13 mouse cellular contexts compared by ENCODE assay signal in genomic region chr7:4063013-4063412, GRCm38 (mm10). TPM values are rescaled to one million over a fixed set of nuclear protein-coding genes. Genes with fewer than 3 reads are reported as not detected.
DNase-seq lines count a peak whose midpoint lies in the region; ATAC-seq lines count a peak whose summit lies in the region.
"Had no signal": no experiment of that assay in that cellular context is flagged by ENCODE, and none has a peak within 500 bp of the region (broad histone marks: within the 10 kb centered on the region; RNA-seq: fewer than 3 reads in every experiment).

Gene Lair1, minus strand, starts transcription at chr7:4063204.

- 25% methylated on average over 2 of the region's 2 CpGs for WGBS in liver, embryonic 12.5 days (ENCODE audit: insufficient replicate concordance)
- 80% methylated on average over 2 of the region's 2 CpGs for WGBS in forebrain, embryonic 13.5 days

- H3K36me3 ChIP-seq in liver, embryonic 12.5 days = no peaks in the 10 kb centered on the region
- H3K36me3 ChIP-seq in forebrain, embryonic 13.5 days (ENCODE audit: poor library complexity, severe bottlenecking) = no peaks in the 10 kb centered on the region
- H3K36me3 ChIP-seq: hindbrain, embryonic 10.5 days; limb, embryonic 12.5 days had no signal

- no peaks in the 10 kb centered on the region for H3K27me3 ChIP-seq in liver, embryonic 12.5 days (replicated peaks)
- no peaks in the 10 kb centered on the region for H3K27me3 ChIP-seq in forebrain, embryonic 13.5 days
- H3K27me3 ChIP-seq: limb, embryonic 12.5 days had no signal

- no peak within 1 kb of the TSS for H3K9ac ChIP-seq in liver, embryonic 12.5 days
- no peak within 1 kb of the TSS for H3K9ac ChIP-seq in forebrain, embryonic 13.5 days
- H3K9ac ChIP-seq: limb, embryonic 12.5 days had no signal

- H3K27ac ChIP-seq in liver, embryonic 12.5 days = 0 out of 2 replicates have a peak within 1 kb of the TSS, but pooled peaks have one; percentile 20
- no peak within 1 kb of the TSS for H3K27ac ChIP-seq in forebrain, embryonic 13.5 days
- H3K27ac ChIP-seq: hindbrain, embryonic 10.5 days; limb, embryonic 12.5 days had no signal

- H3K4me2 ChIP-seq in liver, embryonic 12.5 days = peak within 1 kb of the TSS; percentile 18; the same call in 1 of the 2 replicates
- no peak within 1 kb of the TSS for H3K4me2 ChIP-seq in forebrain, embryonic 13.5 days
- H3K4me2 ChIP-seq: limb, embryonic 12.5 days; midbrain, embryonic 11.5 days had no signal

- ATAC-seq in liver, embryonic 12.5 days = no peak
- ATAC-seq in forebrain, embryonic 13.5 days = no peak
- ATAC-seq in cerebellum, adult (ENCODE audit: insufficient number of reproducible peaks, low FRiP score, low TSS enrichment) = no peak

- H3K4me3 ChIP-seq in liver, embryonic 12.5 days = no peak within 1 kb of the TSS
- H3K4me3 ChIP-seq in forebrain, embryonic 13.5 days = no peak within 1 kb of the TSS
- H3K4me3 ChIP-seq: hindbrain, embryonic 10.5 days; limb, embryonic 12.5 days had no signal

- peaks cover 6% of the 10 kb centered on the region for H3K4me1 ChIP-seq in liver, embryonic 12.5 days
- H3K4me1 ChIP-seq in forebrain, embryonic 13.5 days = no peaks in the 10 kb centered on the region
- H3K4me1 ChIP-seq: hindbrain, embryonic 10.5 days; limb, embryonic 12.5 days had no signal

- DNase-seq in layer of hippocampus, adult 11-12 months (ENCODE audit: low spot score) = peak; percentile 22
- no peak for DNase-seq in layer of hippocampus, adult 8-10 months (ENCODE audit: low spot score in 2 of 2)
- peak; percentile 37 for DNase-seq in T-cell, adult 2 months (ENCODE audit: low spot score)
- DNase-seq in telencephalon, adult 2 months (ENCODE audit: low read depth, low spot score) = peak; percentile 36
- no peak for DNase-seq in embryo, embryonic 11 days
- DNase-seq: cerebellum, adult 9-11 months; kidney, postnatal 36 days had no signal

- H3K9me3 ChIP-seq in liver, embryonic 12.5 days (replicated peaks) = no peaks in the 10 kb centered on the region
- no peaks in the 10 kb centered on the region for H3K9me3 ChIP-seq in forebrain, embryonic 13.5 days (replicated peaks)
- H3K9me3 ChIP-seq: hindbrain, embryonic 10.5 days; limb, embryonic 12.5 days had no signal

RNA-seq across cellular contexts. Expression of gene Lair1, which starts in this region (rescaled TPM):
- total RNA-seq in layer of hippocampus, adult 8-10 months (2022) = 10 to 100 TPM in 2 of 4 experiments, 1 to 10 TPM in 2; 6.6 to 31.0 (median 18.0) TPM
- polyA plus RNA-seq in liver, embryonic 12.5 days (2016; fragmentation: Nextera tagmentation; extraction: Ambion mirVana) = 0.81 and 1.0 TPM in 2 replicates
- polyA plus RNA-seq in forebrain, embryonic 13.5 days (2015; fragmentation: Nextera tagmentation; extraction: Ambion mirVana) = 1.9 and 2.5 TPM in 2 replicates

Comparison
In these comparisons a context has a peak if more than half of its experiments do, and no peak if none do; other contexts are left out.
1. DNase-seq: peak in layer of hippocampus, adult 11-12 months (single experiment), T-cell, adult 2 months (single experiment) and telencephalon, adult 2 months (single experiment); none in layer of hippocampus, adult 8-10 months (0 of 2) and embryo, embryonic 11 days (single experiment).